Mouse (Mus musculus) midbrain, embryonic 11.5 days (tissue): Measurements from ENCODE around the gene Afmid. TPM values are rescaled to one million over a fixed set of nuclear protein-coding genes. Genes with fewer than 3 reads are reported as not detected.

ENCODE experiments used
- ATAC-seq: fragments of 200-750 bp; cut with Nextera tagmentation; 2 replicates; pipeline ENCODE4 v1.8.0; 2017; ENCODE audit warnings: moderate TSS enrichment, moderate library complexity; ENCODE audit not compliant: low FRiP score
- DNase-seq: peaks from one replicate; pipeline ENCODE4 v3.0.0; 2015; ENCODE audit warnings: low spot score; ENCODE audit errors: missing footprints
- H3K27ac ChIP-seq: fragments of 300-500 bp; sonication (generic); 2 replicates; pipeline ENCODE4 v1.5.1; 2014; ENCODE audit warnings: low read depth, low read length
- H3K27me3 ChIP-seq: fragments of 300-500 bp; sonication (generic); 2 replicates; pipeline ENCODE4 v1.6.1; 2014; ENCODE audit warnings: mild to moderate bottlenecking, low read length, moderate library complexity, mixed read lengths; ENCODE audit not compliant: control insufficient read depth, insufficient read depth
- H3K36me3 ChIP-seq: fragments of 300-500 bp; sonication (generic); 2 replicates; pipeline ENCODE4 v1.6.1; 2014; ENCODE audit warnings: mild to moderate bottlenecking, low read length, moderate library complexity, mixed read lengths; ENCODE audit not compliant: control insufficient read depth, insufficient read depth
- H3K4me1 ChIP-seq: fragments of 300-500 bp; sonication (generic); 2 replicates; pipeline ENCODE4 v1.6.1; 2014; ENCODE audit warnings: low read length; ENCODE audit not compliant: control insufficient read depth, insufficient read depth
- H3K4me2 ChIP-seq: fragments of 300-500 bp; sonication (generic); 2 replicates; pipeline ENCODE4 v1.6.1; 2014; ENCODE audit warnings: mild to moderate bottlenecking, moderate library complexity
- H3K4me3 ChIP-seq: fragments of 300-500 bp; sonication (generic); 2 replicates; pipeline ENCODE4 v1.5.1; 2014; ENCODE audit warnings: low read depth, low read length
- H3K9ac ChIP-seq: fragments of 300-500 bp; sonication (generic); 2 replicates; pipeline ENCODE4 v1.6.1; 2014; ENCODE audit warnings: low read length
- H3K9me3 ChIP-seq: fragments of 300-500 bp; sonication (generic); 2 replicates; pipeline ENCODE4 v1.6.1; 2016; ENCODE audit warnings: low read length; ENCODE audit not compliant: control insufficient read depth
- WGBS: fragments of 180-500 bp; shearing (Covaris S2); extraction: QIAGEN DNeasy Blood & Tissue Kit; methylation state at CpG from one replicate; pipeline ENCODE4 v1.1.7; 2014; 5-methylcytosine and 5-hydroxymethylcytosine counted together
- polyA plus RNA-seq: library from polyadenylated mRNA; unstranded; fragments of >200 nt; fragmentation: Nextera tagmentation; extraction: Ambion mirVana; gene quantifications from 2 replicates; pipeline ENCODE4 v1.2.1, GENCODE M21; 2014

The Afmid gene
- polyA plus RNA-seq, 1 experiment from 2014 or later = 2.8 TPM

GRCm38 (mm10) chr11:117888168-117888852 lies 62.6 kb downstream of the Afmid start:
- Histone ChIP-seq H3K4me1 (peaks cover 34% of the 10 kb centered on the region), H3K9ac (peak overlapping the region; percentile 54; the same call in 1 of the 2 replicates), H3K9me3 (no peaks in the 10 kb centered on the region), H3K4me2 (peak overlapping the region; percentile 49), H3K36me3 (no peaks in the 10 kb centered on the region), H3K27me3 (peaks cover 5% of the 10 kb centered on the region; the same call in 1 of the 2 replicates), H3K27ac (no peak overlapping the region; the same call in 1 of the 2 replicates), H3K4me3 (no peak overlapping the region; the same call in 1 of the 2 replicates)
- peak; percentile 91 for DNase-seq
- WGBS = 13% methylated on average over 20 of the region's 20 CpGs
- ATAC-seq = no peak; the same call in 1 of the 2 replicates

DNA sequence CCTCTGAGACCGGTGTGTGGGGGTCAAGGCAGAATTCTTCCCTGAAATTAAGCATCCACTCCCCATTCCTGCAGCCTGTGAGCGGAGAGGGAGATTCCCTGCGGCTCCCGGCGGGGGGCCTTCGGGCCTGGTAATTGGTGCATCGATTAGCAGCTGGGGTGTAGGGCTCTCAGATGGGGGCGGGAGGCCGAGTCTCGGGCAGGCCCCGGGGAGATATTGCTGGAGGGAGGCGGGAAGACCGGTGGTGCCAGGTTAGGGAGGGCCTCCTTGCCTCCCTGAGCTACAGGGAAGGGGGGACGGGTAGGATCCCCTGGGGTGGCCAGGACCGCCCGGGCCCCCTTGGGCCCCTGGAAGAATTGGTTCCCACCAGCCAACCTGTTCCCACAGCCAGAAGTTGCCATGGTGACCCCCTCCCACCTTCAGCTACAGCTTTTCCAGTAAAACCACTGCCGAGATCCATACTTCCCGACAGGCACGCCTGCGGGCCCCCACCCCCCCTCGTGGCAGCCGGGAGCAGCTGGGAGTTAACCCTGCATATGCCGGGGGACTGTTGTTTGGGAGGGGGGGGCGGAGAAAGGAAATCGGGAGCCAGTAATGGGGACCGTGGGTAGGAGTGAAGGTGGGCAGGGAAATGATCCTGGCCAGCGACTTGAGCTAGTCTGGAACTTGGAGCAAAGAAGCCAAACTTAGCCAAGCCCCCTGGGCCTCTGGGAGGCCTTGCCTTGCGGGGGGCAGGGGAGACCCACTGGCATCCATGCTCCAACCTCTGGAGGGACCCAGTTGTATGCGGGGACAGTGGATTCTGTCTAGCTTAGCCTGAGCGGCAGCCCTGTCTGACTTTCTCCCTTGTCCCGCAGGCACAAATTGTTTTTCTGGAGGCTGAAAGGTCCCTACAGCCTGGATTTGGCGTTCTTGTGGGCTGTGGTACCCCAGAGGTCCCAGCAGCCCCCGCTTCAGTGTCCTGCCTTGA lies 63.4 kb downstream of the Afmid start:
- Histone ChIP-seq H3K9me3 (no peaks in the 10 kb centered on the region), H3K4me1 (peaks cover 34% of the 10 kb centered on the region), H3K9ac (peak overlapping the region; percentile 54), H3K4me3 (peak overlapping the region; percentile 20), H3K27ac (peak overlapping the region; percentile 63), H3K36me3 (no peaks in the 10 kb centered on the region), H3K27me3 (peaks cover 5% of the 10 kb centered on the region; the same call in 1 of the 2 replicates), H3K4me2 (peak overlapping the region; percentile 49)
- DNase-seq (peak; percentile 95), ATAC-seq (peak; percentile 47)
- whole genome bisulfite sequencing = 3% methylated on average over 33 of the region's 33 CpGs

Other genes with a start within 250 kb of the Afmid start
- 14.6 and 15.1 TPM in 2 replicates for gene Tnrc6c, start 171.6 kb upstream of the Afmid start, polyA plus RNA-seq
- gene Tmc8, start 43.8 kb upstream of the Afmid start, polyA plus RNA-seq = 1.0 and 1.2 TPM in 2 replicates
- 4.5 and 4.7 TPM in 2 replicates for gene Tmc6, start 43.7 kb upstream of the Afmid start, polyA plus RNA-seq
- 0.65 and 1.3 TPM in 2 replicates for gene 6030468B19Rik, start 28.3 kb upstream of the Afmid start, polyA plus RNA-seq
- 0.15 and 0.20 TPM in 2 replicates for gene Gm20708, start 16.3 kb upstream of the Afmid start, polyA plus RNA-seq
- gene Syngr2, start 16.3 kb upstream of the Afmid start, polyA plus RNA-seq = 29.9 and 36.4 TPM in 2 replicates
- gene Tk1, start 168 bp downstream of the Afmid start, polyA plus RNA-seq = 87.1 and 89.7 TPM in 2 replicates
- gene Birc5, start 23.3 kb downstream of the Afmid start, polyA plus RNA-seq = 346 and 363 TPM in 2 replicates
- not detected in 2 replicates for gene Tmem235, start 34.8 kb downstream of the Afmid start, polyA plus RNA-seq
- 1.7 and 2.4 TPM in 2 replicates for gene Tha1, start 47.6 kb downstream of the Afmid start, polyA plus RNA-seq
- 5.5 and 5.9 TPM in 2 replicates for gene Socs3, start 144.1 kb downstream of the Afmid start, polyA plus RNA-seq
- gene Pgs1, start 160.4 kb downstream of the Afmid start, polyA plus RNA-seq = 40.2 and 42.7 TPM in 2 replicates